Mouse (Mus musculus): ENCODE data around the gene Hspb8.

DNA sequence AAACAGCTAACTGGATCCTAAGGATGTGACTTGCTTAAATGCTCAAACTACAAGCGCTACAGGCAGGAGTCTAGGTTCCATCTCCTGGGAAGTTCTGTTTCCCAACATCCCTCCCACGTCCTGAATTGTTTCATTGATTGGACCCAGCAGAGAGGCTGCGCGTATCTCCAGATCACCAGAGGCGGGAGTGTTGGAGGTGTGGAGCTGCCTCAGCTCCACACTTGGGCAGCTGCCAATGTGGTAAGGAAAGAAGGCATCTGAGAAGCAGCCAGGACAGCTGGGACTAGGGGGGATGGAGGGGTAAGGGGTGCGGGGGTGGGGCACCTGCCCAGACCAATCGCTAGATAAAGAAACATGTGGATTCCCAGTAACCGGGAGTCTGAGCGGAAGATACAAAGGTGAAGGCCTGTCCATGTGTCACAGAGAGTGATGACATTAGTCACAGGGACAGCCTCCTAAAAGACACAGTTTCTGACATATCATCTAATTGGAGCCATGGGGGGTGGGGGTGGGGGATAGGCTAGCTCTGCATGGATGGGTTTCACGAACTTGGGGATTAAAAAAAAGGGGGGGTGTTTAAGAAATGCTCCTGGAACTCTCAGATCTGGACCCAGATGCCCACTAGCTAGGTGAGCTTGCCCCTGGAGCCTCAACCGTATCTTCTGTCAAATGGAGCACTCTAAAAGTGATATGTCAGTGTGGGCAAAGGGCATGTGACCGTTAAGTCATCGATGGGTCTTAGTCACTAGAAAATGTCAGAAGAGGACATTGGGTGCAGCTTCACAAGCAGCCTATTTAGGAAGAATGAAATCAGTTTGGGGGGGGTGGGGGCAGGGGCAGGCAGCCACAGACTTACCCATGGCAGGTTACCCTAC is 12.5 kb upstream of the Hspb8 start:
- TF ChIP-seq CTCF (IDR thresholded peaks at IDR 0.05; ENCODE audit: extremely low read depth, insufficient read length, insufficient replicate concordance, low read depth, low read length) (no peak), POLR2A (IDR thresholded peaks at IDR 0.05; ENCODE audit: low read depth, low read length) (no peak)

Data from small intestine, adult 2 months (tissue).